In the genomic region with DNA sequence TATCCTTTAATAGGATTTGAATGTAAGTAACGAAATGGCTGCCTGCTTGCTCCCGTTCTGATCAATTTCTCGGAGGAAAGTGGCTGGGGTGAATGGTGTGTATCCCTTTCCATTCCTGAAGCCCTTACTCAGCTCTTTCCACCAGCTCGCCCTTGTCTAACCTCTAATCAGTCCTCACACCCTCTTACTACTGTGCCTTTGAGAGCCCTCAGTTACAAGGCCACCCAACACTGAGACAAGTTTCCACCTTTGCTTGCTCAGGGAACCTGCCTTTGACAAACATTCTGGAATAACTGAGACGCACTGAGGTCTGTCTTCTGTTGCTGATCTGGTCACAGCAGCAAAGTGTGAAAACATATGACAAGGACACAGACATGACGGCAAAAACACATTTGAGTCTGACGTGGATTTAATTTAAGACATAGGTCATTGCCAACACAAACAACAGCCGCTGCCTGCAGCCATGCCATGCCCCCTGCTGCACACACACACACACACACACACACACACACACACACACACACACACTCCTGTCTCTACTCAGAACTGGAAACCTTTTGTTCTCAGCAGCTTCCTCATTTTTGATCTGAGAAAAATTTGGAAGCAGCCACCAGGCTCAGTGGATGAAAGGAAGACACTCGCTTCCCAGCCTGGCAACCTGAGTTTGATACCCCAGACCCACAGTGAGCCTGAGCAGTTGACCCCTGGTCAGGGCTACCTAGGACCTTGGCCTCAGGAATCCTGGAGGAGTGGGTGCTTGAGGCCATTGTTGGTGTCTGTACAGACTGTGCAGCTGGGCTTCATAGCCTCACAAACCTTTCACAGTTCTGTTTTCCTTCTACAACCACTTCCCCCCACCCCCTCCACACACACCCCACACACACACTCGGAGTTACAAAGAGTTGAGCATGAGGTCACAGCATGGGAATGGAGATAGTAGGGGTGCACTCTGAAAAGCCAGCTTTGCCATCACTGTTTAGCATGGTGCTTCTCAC, we compare ENCODE assay signal across 9 mouse cellular contexts. TPM values are rescaled to one million over a fixed set of nuclear protein-coding genes. Genes with fewer than 3 reads are reported as not detected.
DNase-seq lines count a peak whose midpoint lies in the region; ATAC-seq and TF ChIP-seq lines count a peak whose summit lies in the region.
"Had no signal": no experiment of that assay in that cellular context is flagged by ENCODE, and none has a peak within 500 bp of the region (broad histone marks: within the 10 kb centered on the region; RNA-seq: fewer than 3 reads in every experiment).

No protein-coding gene starts in this region.

- no peak overlapping the region for H3K4me3 ChIP-seq in hindbrain, embryonic 10.5 days
- no peak overlapping the region for H3K4me3 ChIP-seq in hindbrain, embryonic 14.5 days (replicated peaks; ENCODE audit: low read length)
- no peak overlapping the region for H3K4me3 ChIP-seq in ES-E14 (ENCODE audit: insufficient read depth in 1 of 2, low read depth in 1 of 2, low read length in 2 of 2, poor library complexity in 1 of 2, severe bottlenecking in 1 of 2)
- H3K4me3 ChIP-seq in heart, embryonic 14.5 days (ENCODE audit: control insufficient read depth in 1 of 2, insufficient read depth in 1 of 2, low read depth in 1 of 2, low read length in 2 of 2) = no peak overlapping the region
- H3K4me3 ChIP-seq: midbrain, embryonic 15.5 days had no signal

- in situ Hi-C loops in ES-E14 (cut with MboI; ENCODE audit: low sequenced_read_pairs in 2 of 2, unreplicated experiment in 2 of 2) = no loop called here

- H3K4me2 ChIP-seq in hindbrain, embryonic 14.5 days (replicated peaks) = no peak overlapping the region
- no peak overlapping the region for H3K4me2 ChIP-seq in heart, embryonic 14.5 days (ENCODE audit: low read length)
- H3K4me2 ChIP-seq: midbrain, embryonic 15.5 days had no signal

- H3K27ac ChIP-seq in hindbrain, embryonic 10.5 days = peak overlapping the region; percentile 41; the same call in 1 of the 2 replicates
- no peak overlapping the region; the same call in 1 of the 2 replicates for H3K27ac ChIP-seq in hindbrain, embryonic 14.5 days
- no peak overlapping the region for H3K27ac ChIP-seq in ES-E14 (ENCODE audit: insufficient read depth, low read depth, low read length, poor library complexity, severe bottlenecking)
- H3K27ac ChIP-seq in heart, embryonic 14.5 days (replicated peaks in 1 of 2; ENCODE audit: control insufficient read depth in 1 of 2, insufficient read depth in 1 of 2, low read depth in 2 of 2, low read length in 2 of 2) = peak overlapping the region; percentile 70 to 71
- H3K27ac ChIP-seq: midbrain, embryonic 15.5 days had no signal

- no peaks in the 10 kb centered on the region for H3K36me3 ChIP-seq in hindbrain, embryonic 10.5 days
- H3K36me3 ChIP-seq in hindbrain, embryonic 14.5 days (replicated peaks; ENCODE audit: control insufficient read depth, insufficient read depth) = no peaks in the 10 kb centered on the region
- H3K36me3 ChIP-seq in ES-E14 (ENCODE audit: control insufficient read depth, insufficient read depth, low read length, poor library complexity, severe bottlenecking) = no peaks in the 10 kb centered on the region
- H3K36me3 ChIP-seq in heart, embryonic 14.5 days (ENCODE audit: control insufficient read depth, insufficient read depth, low read length) = no peaks in the 10 kb centered on the region
- H3K36me3 ChIP-seq: midbrain, embryonic 15.5 days had no signal

- DNase-seq in hindbrain, embryonic 10.5 days (ENCODE audit: low spot score) = no peak
- no peak for DNase-seq in hindbrain, embryonic 14.5 days (ENCODE audit: low spot score)
- DNase-seq in ES-E14 (ENCODE audit: low read depth, low spot score) = no peak
- peak; percentile 17 for DNase-seq in lung, postnatal 25 days (ENCODE audit: low spot score)
- no peak for DNase-seq in left cerebral cortex, adult 11 months (ENCODE audit: low spot score)

- no peak overlapping the region for H3K9ac ChIP-seq in hindbrain, embryonic 14.5 days
- H3K9ac ChIP-seq in ES-E14 (ENCODE audit: insufficient read depth, low read depth, low read length, poor library complexity, severe bottlenecking) = no peak overlapping the region
- H3K9ac ChIP-seq in heart, embryonic 14.5 days (ENCODE audit: low read length) = peak overlapping the region; percentile 38; the same call in 1 of the 2 replicates
- H3K9ac ChIP-seq: midbrain, embryonic 15.5 days had no signal

- H3K4me1 ChIP-seq in hindbrain, embryonic 10.5 days (replicated peaks) = peaks cover 41% of the 10 kb centered on the region
- 0 out of 2 replicates have a peak, but pooled peaks cover 3% of the 10 kb centered on the region for H3K4me1 ChIP-seq in hindbrain, embryonic 14.5 days (replicated peaks; ENCODE audit: control insufficient read depth, insufficient read depth, low read length)
- H3K4me1 ChIP-seq in ES-E14 (ENCODE audit: control insufficient read depth in 2 of 2, insufficient read depth in 2 of 2, low read length in 2 of 2, poor library complexity in 1 of 2) = peaks cover 22 to 24% of the 10 kb centered on the region in 2 experiments
- peaks cover 24 to 28% of the 10 kb centered on the region in 2 experiments for H3K4me1 ChIP-seq in heart, embryonic 14.5 days (ENCODE audit: control insufficient read depth in 2 of 2, insufficient read depth in 2 of 2, low read length in 2 of 2)
- H3K4me1 ChIP-seq: midbrain, embryonic 15.5 days had no signal

- no peak for ATAC-seq in hindbrain, embryonic 14.5 days (ENCODE audit: low FRiP score)
- ATAC-seq in heart, embryonic 14.5 days (ENCODE audit: insufficient number of reproducible peaks, insufficient read depth, low FRiP score, low read depth) = peak; percentile 45
- no peak for ATAC-seq in inflammation-experienced regulatory T-cells, adult 6 months
- ATAC-seq in monocyte, adult 5-6 weeks (replicated peaks; ENCODE audit: insufficient number of reproducible peaks, low FRiP score, low TSS enrichment, poor library complexity, severe bottlenecking) = no peak
- ATAC-seq: midbrain, embryonic 15.5 days had no signal

- H3K27me3 ChIP-seq in hindbrain, embryonic 10.5 days (ENCODE audit: insufficient read depth, poor library complexity, severe bottlenecking) = no peaks in the 10 kb centered on the region
- H3K27me3 ChIP-seq in hindbrain, embryonic 14.5 days (ENCODE audit: control insufficient read depth, insufficient read depth, low read length) = no peaks in the 10 kb centered on the region
- H3K27me3 ChIP-seq in heart, embryonic 14.5 days (ENCODE audit: control insufficient read depth, insufficient read depth, low read length) = no peaks in the 10 kb centered on the region
- H3K27me3 ChIP-seq: midbrain, embryonic 15.5 days had no signal

- 63% methylated on average over 10 of the region's 10 CpGs for WGBS in hindbrain, embryonic 10.5 days
- 75% methylated on average over 10 of the region's 10 CpGs for WGBS in hindbrain, embryonic 14.5 days
- 32% methylated on average over 10 of the region's 10 CpGs for WGBS in heart, embryonic 14.5 days

- H3K9me3 ChIP-seq in hindbrain, embryonic 10.5 days = no peaks in the 10 kb centered on the region
- H3K9me3 ChIP-seq in hindbrain, embryonic 14.5 days (ENCODE audit: control insufficient read depth, low read length) = no peaks in the 10 kb centered on the region
- no peaks in the 10 kb centered on the region for H3K9me3 ChIP-seq in ES-E14 (ENCODE audit: control insufficient read depth, insufficient read depth, low read depth, low read length)
- no peaks in the 10 kb centered on the region for H3K9me3 ChIP-seq in heart, embryonic 14.5 days (ENCODE audit: control insufficient read depth, low read length)
- H3K9me3 ChIP-seq: midbrain, embryonic 15.5 days had no signal

TF ChIP-seq in ES-E14, 5 proteins besides CTCF, POLR2A, EP300 and RAD21:
- no peak for TF ChIP-seq HCFC1 (IDR thresholded peaks at IDR 0.05; ENCODE audit: borderline replicate concordance, insufficient read depth, low read length)
- TF ChIP-seq CHD2 (IDR thresholded peaks at IDR 0.05; ENCODE audit: low read depth, low read length) = no peak
- TF ChIP-seq MAFK (IDR thresholded peaks at IDR 0.05; ENCODE audit: insufficient read depth, low read depth, low read length) = 0 out of 2 replicates have a peak, but pooled peaks have one; percentile 36
TF ChIP-seq in ES-E14: peak in this region for 1.

RNA-seq across cellular contexts. Expression of gene Fth1, which starts 37.6 kb away (rescaled TPM):
- 1,451 and 1,593 TPM in 2 replicates for polyA plus RNA-seq in hindbrain, embryonic 10.5 days (2016; fragmentation: Nextera tagmentation; extraction: Ambion mirVana)
- 1,735 and 1,844 TPM in 2 replicates for polyA plus RNA-seq in hindbrain, embryonic 14.5 days (2014; fragmentation: Nextera tagmentation; extraction: Ambion mirVana)
- 413 and 478 TPM in 2 replicates for total RNA-seq in ES-E14 (2012; rRNA removed)
- polyA plus RNA-seq in heart, embryonic 14.5 days (2014; fragmentation: Nextera tagmentation; extraction: Ambion mirVana) = 1,816 and 1,859 TPM in 2 replicates
- polyA plus RNA-seq in inflammation-experienced regulatory T-cells, adult 6 months (2017; shearing (Covaris generic)) = 1,000 to 10,000 TPM; 1,678 to 2,599 (median 2,226) TPM
- 676 to 886 TPM (median 682 TPM) in 3 replicates for total RNA-seq in monocyte, adult 5-6 weeks (2017)

RNA-seq across cellular contexts. Expression of gene Incenp, which starts 43.5 kb away (rescaled TPM):
- polyA plus RNA-seq in hindbrain, embryonic 10.5 days (2016; fragmentation: Nextera tagmentation; extraction: Ambion mirVana) = 124 and 150 TPM in 2 replicates
- polyA plus RNA-seq in hindbrain, embryonic 14.5 days (2014; fragmentation: Nextera tagmentation; extraction: Ambion mirVana) = 18.9 and 22.6 TPM in 2 replicates
- 107 and 140 TPM in 2 replicates for total RNA-seq in ES-E14 (2012; rRNA removed)
- polyA plus RNA-seq in heart, embryonic 14.5 days (2014; fragmentation: Nextera tagmentation; extraction: Ambion mirVana) = 51.7 and 52.2 TPM in 2 replicates
- polyA plus RNA-seq in inflammation-experienced regulatory T-cells, adult 6 months (2017; shearing (Covaris generic)) = 10 to 100 TPM; 11.4 to 57.7 (median 18.4) TPM
- total RNA-seq in monocyte, adult 5-6 weeks (2017) = 23.7 to 34.3 TPM (median 24.1 TPM) in 3 replicates

RNA-seq across cellular contexts. Expression of gene Best1, which starts 58.6 kb away (rescaled TPM):
- 1.8 TPM in 2 replicates for polyA plus RNA-seq in hindbrain, embryonic 10.5 days (2016; fragmentation: Nextera tagmentation; extraction: Ambion mirVana)
- 2.3 and 2.6 TPM in 2 replicates for polyA plus RNA-seq in hindbrain, embryonic 14.5 days (2014; fragmentation: Nextera tagmentation; extraction: Ambion mirVana)
- total RNA-seq in ES-E14 (2012; rRNA removed) = 0.62 and 0.95 TPM in 2 replicates
- polyA plus RNA-seq in heart, embryonic 14.5 days (2014; fragmentation: Nextera tagmentation; extraction: Ambion mirVana) = 0.24 and 0.40 TPM in 2 replicates
- polyA plus RNA-seq in inflammation-experienced regulatory T-cells, adult 6 months (2017; shearing (Covaris generic)) = under 1 TPM in 1 of 3 experiments, not detected in 2; 0.21 TPM
- 0.21 TPM in 1 of 3 replicates, not detected in the others for total RNA-seq in monocyte, adult 5-6 weeks (2017)

RNA-seq across cellular contexts. Expression of gene Rab3il1, which starts 58.6 kb away (rescaled TPM):
- 39.7 and 39.8 TPM in 2 replicates for polyA plus RNA-seq in hindbrain, embryonic 10.5 days (2016; fragmentation: Nextera tagmentation; extraction: Ambion mirVana)
- 19.3 and 23.8 TPM in 2 replicates for polyA plus RNA-seq in hindbrain, embryonic 14.5 days (2014; fragmentation: Nextera tagmentation; extraction: Ambion mirVana)
- 3.8 and 4.0 TPM in 2 replicates for total RNA-seq in ES-E14 (2012; rRNA removed)
- polyA plus RNA-seq in heart, embryonic 14.5 days (2014; fragmentation: Nextera tagmentation; extraction: Ambion mirVana) = 27.6 and 27.7 TPM in 2 replicates
- polyA plus RNA-seq in inflammation-experienced regulatory T-cells, adult 6 months (2017; shearing (Covaris generic)) = not detected
- total RNA-seq in monocyte, adult 5-6 weeks (2017) = 0.39 to 3.0 TPM in 2 of 3 replicates, not detected in the other

Comparison
In these comparisons a context has a peak if more than half of its experiments do, and no peak if none do; other contexts are left out.
1. H3K27ac ChIP-seq: peak in hindbrain, embryonic 10.5 days (single experiment) and heart, embryonic 14.5 days (2 of 2); none in hindbrain, embryonic 14.5 days (single experiment) and ES-E14 (single experiment).